Mouse (Mus musculus): ENCODE measurements at regions not wholly inside any gene's neighbourhood (a gene's known extent, or its start where the extent isn't known, plus 50 kb on each side); places are given as distances from the start of the nearest gene placed in this dataset.
A peak's percentile ranks its signal among the peaks of the same experiment; 100 is the strongest.

DNA sequence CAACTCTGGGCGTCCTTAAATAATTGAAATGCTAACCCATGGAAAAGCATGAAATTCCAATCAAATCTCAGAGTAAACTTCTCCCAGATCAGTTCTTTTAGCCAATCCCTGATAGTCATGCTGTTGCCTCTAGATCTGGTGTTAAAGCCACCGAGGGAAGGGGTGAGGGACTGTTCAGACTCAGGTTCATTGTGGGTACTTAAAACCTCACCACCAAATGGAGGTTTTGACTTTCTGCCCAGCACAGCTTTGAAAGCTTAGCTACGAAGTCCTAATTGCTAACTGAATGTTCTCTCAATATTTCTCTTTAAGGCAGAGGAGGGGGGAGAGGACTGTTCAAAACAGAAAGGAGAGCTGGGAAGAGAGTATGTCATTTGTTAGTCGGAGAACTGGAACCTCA lies 517.9 kb upstream of the Sox9 start:
- DNase-seq: no peak

DNA sequence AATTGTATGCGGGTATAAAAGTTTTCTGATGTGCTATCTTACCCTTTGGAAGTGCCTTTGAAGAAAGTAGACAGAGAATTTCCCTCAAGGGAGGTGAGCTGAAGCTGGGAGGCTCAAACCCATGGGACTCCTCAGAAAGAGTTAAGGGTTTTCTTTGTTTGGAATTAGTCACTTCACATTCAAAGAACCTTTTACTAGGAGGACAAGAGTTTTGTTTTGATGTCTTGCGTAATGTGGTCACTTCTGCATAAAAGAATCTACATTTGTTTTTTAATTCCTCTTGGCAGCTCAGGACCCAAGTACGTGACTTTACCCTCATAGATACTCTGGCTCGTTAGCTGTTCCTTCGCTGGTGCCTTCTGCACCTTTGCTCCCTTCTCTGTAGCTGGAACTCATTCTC lies 511.1 kb upstream of the Sox9 start:
- no peak for DNase-seq

- no peak for DNase-seq
These were observed 503.5 kb upstream of the Sox9 start for GRCm38 (mm10) chr11:112278566-112278965.

DNA sequence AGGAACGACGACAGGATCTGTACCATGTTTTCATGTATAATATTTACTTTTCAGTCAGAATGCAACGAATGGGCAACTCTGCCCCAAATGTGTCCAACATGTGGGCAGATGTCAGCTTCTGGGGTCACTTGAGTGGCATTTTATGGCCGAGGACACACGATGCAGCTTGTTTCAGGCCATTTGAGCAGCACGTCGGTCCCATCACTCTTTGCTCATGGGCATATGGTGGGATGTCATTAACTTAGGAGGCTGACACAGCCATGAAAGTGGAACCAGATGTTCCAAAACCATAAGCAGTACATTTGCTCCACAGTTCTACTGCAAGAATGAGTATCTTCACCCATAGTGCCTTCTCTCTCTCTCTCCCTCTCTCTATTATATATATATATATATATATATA lies 499.1 kb upstream of the Sox9 start:
- DNase-seq: no peak

- DNase-seq: no peak
These were observed 483.1 kb upstream of the Sox9 start for GRCm38 (mm10) chr11:112298901-112299341.

- DNase-seq: no peak
These were observed 478.9 kb upstream of the Sox9 start for GRCm38 (mm10) chr11:112303091-112303490.

DNA sequence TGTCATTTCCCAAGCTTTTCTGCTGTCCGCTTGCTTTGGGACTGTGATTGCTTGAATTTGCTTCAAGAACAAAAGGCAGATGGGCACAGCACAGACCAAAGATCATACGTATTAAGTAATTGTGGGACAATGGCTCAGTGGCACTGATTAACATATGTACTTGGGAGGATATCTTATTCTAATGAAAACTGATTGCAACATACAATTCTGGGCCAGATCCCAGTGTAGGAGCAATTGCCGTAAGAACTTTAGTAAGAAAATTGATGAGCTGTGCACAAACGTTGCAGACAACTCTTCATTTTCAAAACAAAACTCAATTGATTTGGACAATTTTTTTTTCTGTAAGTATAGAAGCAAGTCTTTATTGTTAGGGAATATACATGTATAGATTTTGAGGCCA lies 456.2 kb upstream of the Sox9 start:
- no peak for DNase-seq

DNA sequence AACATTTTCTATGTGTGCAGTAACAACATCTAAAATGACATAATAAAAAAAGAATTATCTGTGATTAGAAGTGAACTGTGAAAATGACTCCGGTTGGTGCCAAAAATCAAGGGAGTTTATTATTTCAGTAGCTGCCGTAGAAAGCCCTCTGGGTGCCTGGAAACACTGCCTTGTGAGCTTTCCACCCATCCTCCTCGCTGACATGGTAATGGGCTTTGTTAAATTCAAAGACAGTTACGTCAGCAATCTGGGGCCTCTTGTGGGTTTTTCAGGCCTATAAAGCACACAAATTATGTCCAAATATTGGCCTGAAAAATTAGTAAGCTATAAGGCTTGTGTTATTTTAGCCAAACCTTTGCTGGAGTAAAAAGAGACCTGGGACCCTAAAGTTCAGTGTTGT lies 454.4 kb upstream of the Sox9 start:
- peak; percentile 16 for DNase-seq

DNA sequence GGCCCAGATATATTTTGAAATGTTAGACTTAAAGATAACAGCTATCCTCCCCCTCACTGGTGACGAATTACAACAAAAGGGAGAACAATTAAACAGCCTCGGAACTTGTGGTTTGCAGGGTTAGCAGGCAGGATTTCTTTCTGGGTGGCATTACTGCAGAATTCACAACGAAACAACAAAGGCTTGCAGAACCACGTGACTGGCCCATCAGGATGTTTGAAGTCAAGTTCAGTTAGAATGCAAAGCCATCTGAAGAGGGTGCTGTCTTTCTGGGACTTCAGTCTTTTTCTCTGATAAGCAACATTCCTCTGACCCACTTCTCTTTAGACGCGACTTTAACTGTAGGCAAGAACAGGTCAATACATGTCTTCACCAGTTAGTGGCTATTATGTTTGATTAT lies 436.9 kb upstream of the Sox9 start:
- no peak for DNase-seq

DNA sequence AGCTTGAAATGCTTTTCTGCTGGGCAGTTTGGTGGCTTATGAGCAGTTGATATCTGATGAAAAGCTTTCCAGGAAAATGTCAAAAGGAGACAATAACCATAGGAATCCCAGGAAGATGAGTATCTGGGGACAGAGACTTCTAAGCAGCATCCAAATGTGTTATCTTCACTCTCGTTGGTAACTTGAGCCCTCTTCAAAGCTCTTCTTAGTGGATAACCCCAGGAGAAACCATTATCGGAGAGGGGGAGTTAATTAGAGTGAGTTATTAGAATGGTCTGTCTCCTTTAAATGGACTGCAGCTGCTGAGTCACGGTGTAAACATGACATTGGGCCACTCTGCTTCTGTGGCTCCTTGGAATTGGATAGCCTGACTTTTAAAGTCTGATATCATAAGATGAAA lies 436.4 kb upstream of the Sox9 start:
- DNase-seq: no peak

- DNase-seq: no peak
These were observed 435.9 kb upstream of the Sox9 start for GRCm38 (mm10) chr11:112346089-112346488.

DNA sequence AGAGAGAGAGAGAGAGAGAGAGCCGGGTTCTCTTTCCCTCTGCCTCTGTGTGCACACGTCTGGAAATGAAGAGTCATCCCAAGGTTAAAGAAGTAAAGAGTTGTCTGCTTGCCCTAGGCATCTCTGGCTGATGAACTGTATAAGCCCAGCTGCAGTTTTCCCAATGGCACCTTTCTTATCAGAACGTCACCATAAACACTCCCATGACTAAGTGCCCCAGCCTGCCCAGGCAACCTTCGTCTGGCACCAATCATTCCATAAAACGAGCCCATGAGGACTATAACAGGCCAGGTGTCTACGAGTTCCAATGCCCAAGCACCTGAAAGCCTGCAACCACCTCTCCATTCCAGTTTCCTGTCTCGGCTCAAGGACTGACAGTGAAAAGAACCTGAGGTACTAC lies 435.5 kb upstream of the Sox9 start:
- DNase-seq: no peak

DNA sequence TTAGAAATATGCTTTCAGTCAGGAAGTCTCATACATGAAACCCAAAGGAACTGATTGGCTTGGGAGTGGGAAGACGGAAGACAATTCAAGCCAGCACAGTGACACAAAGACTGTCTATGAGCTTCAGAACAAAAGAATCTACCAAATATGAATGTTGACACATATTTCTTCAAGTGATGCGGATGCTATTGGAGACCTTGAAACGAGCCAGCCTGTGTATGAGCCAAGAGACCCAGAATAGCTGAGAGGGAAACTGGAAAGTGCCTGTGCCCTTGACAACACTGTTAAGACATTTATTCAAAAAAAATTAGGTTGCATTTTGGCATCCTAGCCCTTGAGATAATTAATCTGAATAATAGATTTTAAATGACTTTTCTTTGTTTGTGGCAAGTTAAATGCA lies 426.7 kb upstream of the Sox9 start:
- no peak for DNase-seq

DNA sequence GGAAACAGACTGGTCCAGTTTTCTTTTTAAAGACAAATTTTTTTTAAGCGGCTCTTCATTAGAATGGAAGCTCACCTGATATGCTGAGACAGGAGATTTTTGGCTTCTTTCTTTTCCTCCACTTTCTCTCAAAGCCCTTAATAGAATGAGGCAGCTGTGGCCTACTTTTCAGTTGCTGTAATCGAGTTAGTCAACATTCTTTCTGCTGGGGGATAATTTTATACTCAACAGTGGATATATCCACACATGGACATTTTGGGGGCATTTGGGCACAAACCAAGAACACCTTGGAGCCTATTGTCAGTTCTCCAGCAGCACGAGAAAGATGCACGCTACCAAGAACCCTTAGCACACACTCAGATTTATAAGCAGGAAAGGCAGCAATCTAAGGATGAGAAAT lies 415.3 kb upstream of the Sox9 start:
- no peak for DNase-seq

DNA sequence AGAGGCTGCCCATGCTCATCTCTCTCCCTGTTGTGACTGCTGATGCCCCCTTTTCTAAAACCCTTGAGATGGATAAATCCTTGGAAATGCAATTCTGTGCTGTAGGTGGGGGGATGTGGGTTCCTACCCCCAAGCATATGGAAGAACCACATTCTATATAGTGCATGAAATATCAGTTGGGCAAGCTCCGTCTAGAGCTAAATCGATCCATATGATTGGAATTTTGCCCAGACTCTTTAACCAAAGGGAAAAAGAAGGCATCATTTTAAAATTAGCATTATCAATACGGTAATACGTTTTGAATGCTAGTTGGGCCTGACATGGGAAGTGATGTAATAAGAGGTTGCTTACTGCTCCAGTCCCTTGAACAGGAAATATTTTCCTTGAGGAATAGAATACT lies 411.1 kb upstream of the Sox9 start:
- no peak for DNase-seq

- DNase-seq: no peak
These were observed 382.0 kb upstream of the Sox9 start for GRCm38 (mm10) chr11:112400069-112400468.

DNA sequence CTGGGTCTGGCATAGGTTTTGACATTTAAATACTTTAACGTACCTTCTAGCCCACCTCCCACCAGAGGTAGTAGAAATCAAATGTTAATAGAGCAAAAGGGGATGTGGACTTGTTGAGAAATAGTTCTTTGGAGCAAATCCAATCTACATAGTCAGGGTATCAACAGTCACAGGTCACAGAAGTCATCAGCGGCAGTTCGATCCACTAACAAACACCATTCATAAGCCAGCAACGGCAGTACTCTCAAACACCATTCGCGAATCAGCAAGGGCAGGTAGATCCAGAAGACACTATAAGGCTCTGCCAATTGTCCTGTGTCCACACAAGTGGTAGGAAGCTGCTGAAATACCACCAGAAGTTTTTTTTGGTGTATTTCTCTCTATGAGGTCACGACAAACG lies 374.3 kb upstream of the Sox9 start:
- no peak for DNase-seq

DNA sequence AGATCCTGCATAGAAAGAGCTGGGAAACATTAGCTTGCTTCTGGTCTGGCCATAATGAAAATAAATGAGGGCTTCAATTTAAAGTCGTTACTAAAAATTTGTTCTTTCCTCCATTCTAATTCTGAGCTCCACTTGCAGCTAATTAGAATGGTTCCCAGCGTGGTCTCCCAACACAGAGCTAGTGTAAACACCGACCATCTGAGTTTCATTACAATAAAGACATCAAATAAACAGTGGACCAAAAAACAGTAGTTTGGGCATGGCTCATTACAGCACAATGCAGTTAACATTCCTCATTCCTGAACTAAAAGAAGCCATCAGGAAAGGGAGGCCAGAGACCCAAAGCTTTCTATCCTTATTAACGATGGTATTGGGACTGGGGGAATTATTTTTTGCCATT lies 369.6 kb upstream of the Sox9 start:
- no peak for DNase-seq

GRCm38 (mm10) chr11:112442639-112443038 lies 339.4 kb upstream of the Sox9 start:
- no peak for DNase-seq

DNA sequence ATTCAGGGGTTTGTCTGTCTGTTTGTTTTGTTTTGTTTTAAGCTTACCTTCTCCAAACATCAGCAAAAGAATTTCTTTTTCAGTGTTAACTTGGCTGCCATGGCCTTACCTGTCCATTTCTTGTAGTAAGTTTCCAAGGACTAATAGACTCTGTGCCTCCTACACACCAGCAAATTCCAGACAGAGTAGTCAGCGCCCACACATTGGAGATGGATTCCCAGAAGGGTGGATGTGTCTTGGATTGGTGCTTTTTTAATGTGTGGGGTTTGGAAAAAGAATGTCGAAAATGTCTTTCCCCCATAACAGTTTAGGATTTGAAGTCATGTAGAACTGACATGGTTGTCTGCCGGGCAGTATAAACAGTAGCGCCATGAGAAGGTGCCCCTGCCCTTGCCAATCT lies 338.1 kb upstream of the Sox9 start:
- no peak for DNase-seq

DNA sequence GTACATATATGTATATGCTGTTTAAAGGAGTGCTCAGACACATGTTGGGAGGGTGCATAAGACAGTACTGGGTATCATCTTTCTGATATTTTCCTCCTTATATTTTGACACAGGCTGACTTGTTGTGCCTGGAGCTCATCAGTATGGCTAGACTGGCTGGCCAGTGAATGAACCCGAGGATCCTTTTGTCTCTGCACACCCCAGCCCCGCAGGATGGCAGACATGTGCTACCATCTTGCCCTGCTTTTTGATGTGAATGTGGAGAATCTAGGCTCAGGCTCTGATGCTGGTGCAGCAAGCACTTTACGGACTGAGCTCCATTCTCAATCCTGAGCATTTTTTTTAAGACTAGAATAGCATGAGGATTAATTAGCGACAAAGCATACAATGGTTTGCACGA lies 332.4 kb upstream of the Sox9 start:
- DNase-seq: no peak

- no peak for DNase-seq
These were observed 331.8 kb upstream of the Sox9 start for GRCm38 (mm10) chr11:112450227-112450626.

GRCm38 (mm10) chr11:112458075-112458474 lies 323.9 kb upstream of the Sox9 start:
- DNase-seq: no peak

DNA sequence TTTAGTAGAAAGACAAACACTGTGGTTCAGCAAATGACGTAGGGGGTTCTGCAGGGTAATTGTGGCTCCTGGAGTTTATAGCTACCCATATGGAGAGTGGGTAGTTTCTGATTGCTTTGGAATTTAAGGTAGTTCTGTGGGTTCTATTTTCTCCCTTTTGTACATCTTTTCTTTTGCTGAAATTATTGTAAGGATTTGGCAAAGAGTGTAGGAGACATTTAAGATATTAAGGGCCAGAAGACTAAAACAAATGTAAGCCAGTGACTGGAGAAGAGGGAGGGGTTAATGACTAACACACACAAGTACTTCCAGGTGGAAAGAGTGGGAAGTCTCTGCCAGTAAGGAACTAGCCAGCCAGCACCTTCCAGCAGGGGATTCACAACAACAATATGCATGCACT lies 318.9 kb upstream of the Sox9 start:
- no peak for DNase-seq

DNA sequence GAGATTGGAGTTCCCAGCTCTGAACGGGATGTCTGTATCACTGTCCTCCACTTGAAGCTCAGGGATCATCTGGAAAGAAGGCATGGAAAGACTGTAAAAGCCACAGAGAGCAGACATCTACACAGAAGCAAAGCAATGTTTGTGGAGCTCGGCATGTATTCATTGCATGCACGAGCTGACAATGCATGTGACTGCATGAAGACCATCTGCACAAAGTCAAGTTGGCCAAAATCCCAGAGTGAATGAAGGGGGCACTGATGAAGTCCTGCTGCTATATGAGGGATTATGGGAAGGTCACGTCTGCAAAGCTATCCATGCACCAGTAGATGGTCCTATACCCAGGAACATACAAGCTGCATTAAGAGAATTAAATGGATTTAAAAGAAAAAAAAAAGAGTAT lies 317.6 kb upstream of the Sox9 start:
- no peak for DNase-seq

GRCm38 (mm10) chr11:112470336-112470735 lies 311.7 kb upstream of the Sox9 start:
- no peak for DNase-seq

Data from heart, postnatal 4 days (tissue).